Mouse (Mus musculus): ENCODE results near the gene Ascl4. TPM values are rescaled to one million over a fixed set of nuclear protein-coding genes. Genes with fewer than 3 reads are reported as not detected.

The Ascl4 gene
- polyA plus RNA-seq, 1 experiment from 2014 or later = 0.31 TPM

DNA sequence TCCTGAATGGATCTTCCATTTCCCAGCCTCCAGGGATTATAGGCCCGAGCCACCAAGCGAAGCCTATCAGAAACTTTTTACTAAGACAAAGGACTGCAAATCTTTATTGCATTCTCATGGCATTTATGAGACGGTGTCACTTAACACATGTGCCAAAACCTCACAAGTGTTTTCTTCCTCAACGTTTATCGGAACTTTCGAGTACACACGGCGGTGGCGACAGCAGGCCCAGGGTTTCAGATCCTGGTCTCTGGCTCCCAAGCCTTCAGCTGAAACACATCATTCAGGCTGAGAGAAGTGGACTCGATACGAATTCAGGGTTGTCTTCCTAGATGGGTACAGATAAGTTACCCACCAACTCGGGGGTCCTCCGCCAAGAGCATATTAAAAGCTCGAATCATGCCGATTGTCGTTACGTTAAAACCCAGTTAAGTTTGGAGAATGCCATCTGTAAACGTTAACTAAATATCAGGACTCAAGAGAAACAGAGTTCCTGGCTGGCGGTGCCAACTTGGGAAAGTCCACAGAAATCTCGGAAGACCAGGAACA, 29.5 kb downstream of the Ascl4 start:
- peaks cover 7% of the 10 kb centered on the region; the same call in 1 of the 2 replicates for H3K4me1 ChIP-seq (replicated peaks)
- no peaks in the 10 kb centered on the region for H3K9me3 ChIP-seq
- peaks cover 36% of the 10 kb centered on the region for H3K36me3 ChIP-seq
- WGBS = 6% methylated on average over 20 of the region's 20 CpGs
- no peaks in the 10 kb centered on the region for H3K27me3 ChIP-seq (ENCODE audit: insufficient read depth, poor library complexity, severe bottlenecking)
- no peak for DNase-seq (ENCODE audit: low spot score)
- H3K4me3 ChIP-seq = peak overlapping the region; percentile 97
- H3K27ac ChIP-seq = peak overlapping the region; percentile 92

DNA sequence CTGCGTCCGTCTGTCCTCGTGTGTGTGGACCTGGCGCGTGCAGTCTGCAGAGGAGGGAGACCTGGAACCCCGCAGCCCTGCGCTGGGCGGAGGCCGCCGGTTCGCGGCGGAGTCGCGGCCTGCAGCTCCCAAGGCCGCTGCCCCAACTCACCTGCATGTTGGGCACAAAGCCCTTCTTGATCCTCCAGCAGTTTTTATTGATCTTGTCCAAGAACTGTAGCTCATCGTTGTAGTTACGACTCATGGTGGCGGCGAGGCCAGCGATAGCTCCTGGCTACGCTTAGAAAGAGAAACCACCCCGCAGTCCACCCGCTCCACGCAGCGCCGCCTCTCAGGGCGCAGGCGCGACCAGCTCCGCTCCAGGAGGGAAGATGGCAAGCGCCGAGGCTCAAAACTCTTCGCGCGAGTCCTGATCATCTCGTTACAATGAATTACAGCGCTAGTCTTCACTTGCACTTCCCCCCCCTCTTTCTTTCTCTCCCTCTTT, 30.0 kb downstream of the Ascl4 start, which contains the start of gene Rtcb:
TSS of gene Rtcb (minus strand) at position 360 of the 487 bp plus-strand sequence.
- Histone ChIP-seq H3K9me3 (no peaks in the 10 kb centered on the region), H3K27ac (peak within 1 kb of the TSS; percentile 92), H3K27me3 (ENCODE audit: insufficient read depth, poor library complexity, severe bottlenecking) (no peaks in the 10 kb centered on the region), H3K4me3 (peak within 1 kb of the TSS; percentile 97), H3K36me3 (peaks cover 30% of the 10 kb centered on the region), H3K4me1 (replicated peaks) (peaks cover 7% of the 10 kb centered on the region; the same call in 1 of the 2 replicates)
- peak; percentile 95 for DNase-seq (ENCODE audit: low spot score)
- WGBS = under 1% methylated on average over 38 of the region's 38 CpGs

DNA sequence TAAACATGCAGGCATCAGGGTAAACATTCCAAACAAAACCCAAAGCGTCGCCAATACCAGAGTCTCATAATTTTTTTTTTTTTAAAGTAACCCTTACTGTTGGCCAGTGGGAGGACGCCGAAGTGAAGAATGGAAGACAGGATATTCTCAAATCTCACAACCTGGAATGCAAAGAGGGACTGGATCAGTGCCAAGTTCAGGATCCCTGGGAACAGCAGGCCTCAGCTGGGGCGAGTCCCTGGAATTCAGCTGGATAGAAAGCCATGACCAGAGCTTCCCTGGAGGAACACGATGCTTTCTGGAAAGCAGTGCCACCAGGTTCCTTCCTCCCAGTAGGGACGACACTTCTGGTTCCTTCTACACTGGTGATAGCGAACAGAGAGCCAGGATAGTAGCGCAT, 35.4 kb downstream of the Ascl4 start:
- 81% methylated on average over 9 of the region's 9 CpGs for WGBS

DNA sequence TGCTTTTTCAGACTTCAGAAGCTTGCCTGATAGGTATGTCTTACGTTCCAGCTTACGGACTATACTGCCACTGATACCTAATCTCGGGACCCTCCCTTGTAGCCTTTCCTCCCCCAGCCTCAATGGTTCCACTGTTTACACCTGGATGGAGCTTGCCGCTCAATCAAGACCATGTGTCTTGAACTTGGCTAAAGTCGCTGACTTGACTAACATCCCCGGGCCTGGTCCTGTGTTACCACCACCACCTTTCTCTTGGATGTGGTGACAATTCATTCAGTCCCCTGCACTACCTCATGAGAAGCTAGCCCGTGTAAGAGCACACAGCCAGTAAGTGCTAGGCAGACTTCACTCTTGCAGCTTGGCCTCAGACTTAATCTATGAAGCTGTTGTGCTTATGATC, 36.8 kb downstream of the Ascl4 start:
- no peak overlapping the region for H3K4me3 ChIP-seq
- no peak for DNase-seq (ENCODE audit: low spot score)
- no peaks in the 10 kb centered on the region for H3K9me3 ChIP-seq
- no peaks in the 10 kb centered on the region for H3K4me1 ChIP-seq (replicated peaks)
- H3K27ac ChIP-seq = no peak overlapping the region
- H3K36me3 ChIP-seq = no peaks in the 10 kb centered on the region
- peaks cover 4% of the 10 kb centered on the region; the same call in 1 of the 2 replicates for H3K27me3 ChIP-seq (ENCODE audit: insufficient read depth, poor library complexity, severe bottlenecking)
- WGBS = 90% methylated on average over 7 of the region's 7 CpGs

More for the DNA sequence above, 35.4 kb downstream of the Ascl4 start:
- Histone ChIP-seq H3K9me3 (no peaks in the 10 kb centered on the region), H3K4me1 (replicated peaks) (no peaks in the 10 kb centered on the region), H3K4me3 (no peak overlapping the region), H3K27me3 (ENCODE audit: insufficient read depth, poor library complexity, severe bottlenecking) (peaks cover 4% of the 10 kb centered on the region; the same call in 1 of the 2 replicates), H3K36me3 (no peaks in the 10 kb centered on the region), H3K27ac (no peak overlapping the region)
- DNase-seq (ENCODE audit: low spot score) = no peak

DNA sequence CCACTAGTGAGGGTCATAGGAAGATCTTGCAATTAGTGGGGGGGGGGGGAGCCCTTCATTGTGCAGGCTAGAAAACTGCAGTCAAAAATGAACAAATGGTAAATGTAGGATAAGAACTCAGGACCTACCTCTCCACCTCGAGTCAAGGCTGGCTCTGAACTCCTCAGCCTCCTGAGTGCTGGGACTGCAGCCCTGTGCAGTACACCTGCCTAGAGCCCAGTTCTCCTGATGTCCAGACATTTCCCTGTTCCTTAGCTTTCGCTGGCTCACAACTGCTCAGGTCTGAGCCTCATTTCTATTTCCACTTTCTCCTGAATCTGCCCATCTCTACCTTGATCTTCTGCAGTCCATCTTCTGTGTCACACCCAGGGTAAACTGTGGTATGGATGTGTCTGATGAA, 39.0 kb downstream of the Ascl4 start:
- no peak for DNase-seq (ENCODE audit: low spot score)
- H3K27me3 ChIP-seq (ENCODE audit: insufficient read depth, poor library complexity, severe bottlenecking) = peaks cover 4% of the 10 kb centered on the region; the same call in 1 of the 2 replicates
- WGBS = 56% methylated on average over 2 of the region's 2 CpGs
- no peaks in the 10 kb centered on the region for H3K4me1 ChIP-seq (replicated peaks)
- no peak overlapping the region for H3K4me3 ChIP-seq
- no peak overlapping the region for H3K27ac ChIP-seq
- no peaks in the 10 kb centered on the region for H3K36me3 ChIP-seq
- H3K9me3 ChIP-seq = no peaks in the 10 kb centered on the region

DNA sequence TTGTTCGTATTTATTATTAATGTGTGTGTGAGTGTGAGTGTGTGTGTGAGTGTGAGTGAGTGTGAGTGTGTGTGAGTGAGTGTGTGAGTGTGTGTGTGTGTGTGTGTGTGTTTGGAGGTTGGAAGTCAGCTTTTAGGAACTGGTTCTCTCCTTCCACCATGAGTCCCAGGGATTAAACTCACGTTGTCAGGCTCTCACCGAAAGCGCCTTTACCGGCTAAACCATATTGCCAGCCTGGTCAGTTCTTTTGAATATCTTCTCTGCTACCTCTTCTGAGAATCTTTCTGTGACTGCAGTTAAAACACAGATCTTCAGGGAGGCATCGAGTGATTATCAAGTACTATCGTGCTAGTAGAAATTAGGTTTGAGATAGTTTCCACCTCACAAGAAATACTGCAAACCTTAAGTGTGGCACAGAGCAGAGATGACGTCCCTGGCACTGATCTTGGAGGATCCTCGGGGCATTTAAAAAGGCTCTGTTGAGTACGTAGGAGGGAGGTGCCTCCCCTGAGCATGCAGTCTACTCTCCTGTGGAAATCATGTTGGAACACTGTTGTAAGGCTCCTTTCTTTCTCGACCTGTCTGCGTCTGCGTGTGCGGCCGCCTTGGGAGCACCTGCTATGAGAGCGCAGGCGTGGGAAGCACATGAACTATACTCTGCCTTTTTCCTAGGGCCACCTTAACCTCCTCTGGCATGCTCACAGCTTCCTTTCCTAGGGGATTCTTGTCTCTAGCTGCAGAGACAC, 40.1 kb downstream of the Ascl4 start:
- Histone ChIP-seq H3K9me3 (no peaks in the 10 kb centered on the region), H3K36me3 (no peaks in the 10 kb centered on the region), H3K27ac (no peak overlapping the region), H3K27me3 (ENCODE audit: insufficient read depth, poor library complexity, severe bottlenecking) (peaks cover 4% of the 10 kb centered on the region; the same call in 1 of the 2 replicates), H3K4me3 (no peak overlapping the region), H3K4me1 (replicated peaks) (no peaks in the 10 kb centered on the region)
- WGBS = 67% methylated on average over 17 of the region's 17 CpGs
- DNase-seq (ENCODE audit: low spot score) = no peak

DNA sequence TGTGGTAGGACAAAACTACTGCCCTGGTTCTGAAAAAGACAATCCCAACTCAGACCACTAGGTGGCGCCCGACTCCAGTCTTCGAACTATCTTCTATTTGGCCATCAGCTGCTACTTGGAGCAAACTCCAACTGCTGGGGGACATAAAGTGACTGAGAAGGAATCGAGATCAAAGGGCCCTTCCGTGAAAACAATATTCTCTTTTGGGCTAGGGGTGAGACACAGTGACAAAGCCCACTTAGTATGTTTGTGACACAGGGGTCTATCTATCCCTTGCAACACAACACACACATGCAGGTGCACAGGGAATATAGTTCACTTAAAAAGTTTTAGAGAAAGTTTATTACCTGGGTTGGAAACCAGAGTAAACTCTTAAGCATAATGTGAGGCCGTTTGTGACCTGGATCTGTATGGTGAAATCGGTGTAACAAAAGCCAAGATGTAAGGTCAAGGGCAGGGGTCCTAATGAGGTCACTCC, 40.7 kb downstream of the Ascl4 start:
- no peaks in the 10 kb centered on the region for H3K9me3 ChIP-seq
- peak; percentile 83 for DNase-seq (ENCODE audit: low spot score)
- no peak overlapping the region for H3K27ac ChIP-seq
- 12% methylated on average over 7 of the region's 7 CpGs for WGBS
- no peaks in the 10 kb centered on the region for H3K36me3 ChIP-seq
- no peaks in the 10 kb centered on the region for H3K4me1 ChIP-seq (replicated peaks)
- H3K27me3 ChIP-seq (ENCODE audit: insufficient read depth, poor library complexity, severe bottlenecking) = peaks cover 4% of the 10 kb centered on the region; the same call in 1 of the 2 replicates
- no peak overlapping the region for H3K4me3 ChIP-seq

DNA sequence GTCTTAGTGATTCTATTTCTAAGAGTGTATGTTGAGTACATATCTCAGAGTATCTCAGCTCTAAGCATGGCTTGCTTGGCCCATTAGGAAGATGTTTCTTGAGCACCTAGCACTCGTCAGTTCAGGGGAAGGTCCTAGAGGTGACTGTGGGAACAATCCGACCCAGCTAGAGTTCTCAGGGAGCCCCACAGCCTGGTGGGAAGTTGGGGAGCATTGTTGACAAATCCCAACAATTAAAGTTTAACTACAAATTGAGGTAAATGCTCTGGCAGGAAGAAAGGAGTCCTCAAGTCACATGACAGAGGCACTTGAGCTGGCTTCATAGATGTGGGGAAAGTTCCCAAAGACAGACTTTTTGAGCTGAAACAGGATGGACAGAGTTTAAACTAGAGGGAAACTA, 41.2 kb downstream of the Ascl4 start:
- Histone ChIP-seq H3K36me3 (no peaks in the 10 kb centered on the region), H3K27ac (no peak overlapping the region), H3K9me3 (no peaks in the 10 kb centered on the region), H3K27me3 (ENCODE audit: insufficient read depth, poor library complexity, severe bottlenecking) (peaks cover 4% of the 10 kb centered on the region; the same call in 1 of the 2 replicates), H3K4me3 (no peak overlapping the region), H3K4me1 (replicated peaks) (no peaks in the 10 kb centered on the region)
- no peak for DNase-seq (ENCODE audit: low spot score)
- 56% methylated on average over 2 of the region's 2 CpGs for WGBS

DNA sequence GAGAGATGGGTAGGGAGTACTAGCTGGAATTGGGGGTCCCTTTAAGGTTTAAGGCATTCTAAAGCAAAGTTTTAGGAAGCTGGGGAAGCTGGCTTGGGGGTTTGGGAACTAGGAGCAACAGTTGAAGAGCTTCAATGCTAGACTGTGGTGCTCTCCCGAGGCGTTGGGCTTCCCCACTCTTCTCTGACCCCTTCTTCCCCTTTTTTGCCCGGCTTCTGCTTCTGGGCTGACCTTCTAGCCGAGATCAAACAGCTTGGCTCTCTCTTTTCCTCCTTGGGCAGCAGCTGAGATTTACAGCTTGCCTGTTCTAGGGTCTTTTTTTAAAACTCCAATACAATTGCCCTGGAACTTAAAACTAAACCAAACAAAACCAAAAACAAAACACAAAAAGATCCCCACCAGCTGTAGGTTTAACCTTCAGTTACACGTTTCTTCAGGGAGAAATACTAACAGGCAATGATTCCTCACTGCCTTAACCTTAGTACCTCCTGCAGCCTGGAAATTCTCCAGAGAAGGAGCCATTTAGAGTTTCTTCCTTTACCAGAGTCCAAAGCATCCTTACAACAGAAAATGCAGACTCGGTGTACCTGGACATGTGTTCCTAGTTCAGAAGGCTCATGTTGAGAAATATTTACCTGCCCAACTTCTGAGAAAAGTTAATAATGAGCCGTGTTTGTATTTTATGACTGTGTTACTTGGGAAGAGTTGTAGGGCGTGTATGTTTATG, 42.6 kb downstream of the Ascl4 start:
- 63% methylated on average over 8 of the region's 8 CpGs for WGBS
- no peak for DNase-seq (ENCODE audit: low spot score)
- H3K36me3 ChIP-seq = no peaks in the 10 kb centered on the region
- H3K27me3 ChIP-seq (ENCODE audit: insufficient read depth, poor library complexity, severe bottlenecking) = peaks cover 4% of the 10 kb centered on the region; the same call in 1 of the 2 replicates
- no peak overlapping the region for H3K27ac ChIP-seq
- no peak overlapping the region for H3K4me3 ChIP-seq
- H3K9me3 ChIP-seq = no peaks in the 10 kb centered on the region; the same call in 1 of the 2 replicates
- H3K4me1 ChIP-seq (replicated peaks) = no peaks in the 10 kb centered on the region

DNA sequence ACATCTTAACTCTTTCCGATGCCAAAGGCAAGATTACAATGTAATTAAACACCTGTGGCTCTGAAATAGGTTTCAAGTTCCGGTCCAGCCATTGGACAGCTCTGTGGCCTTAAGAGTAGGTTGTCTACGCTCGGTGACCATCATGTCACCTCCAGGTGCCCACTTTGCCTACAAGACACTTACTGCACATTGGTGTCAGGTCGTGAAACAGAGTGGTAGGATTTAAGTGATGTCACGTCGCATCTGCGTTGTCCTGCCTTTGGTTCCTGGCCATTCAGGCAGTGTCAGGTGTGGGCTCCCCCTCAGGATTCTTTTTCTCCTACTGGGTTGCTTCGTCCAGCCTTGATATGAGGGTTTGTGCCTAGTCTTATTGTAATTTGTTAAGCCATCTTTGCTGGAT, 44.3 kb downstream of the Ascl4 start:
- Histone ChIP-seq H3K27ac (no peak overlapping the region), H3K4me1 (replicated peaks) (no peaks in the 10 kb centered on the region), H3K36me3 (no peaks in the 10 kb centered on the region), H3K4me3 (no peak overlapping the region), H3K27me3 (ENCODE audit: insufficient read depth, poor library complexity, severe bottlenecking) (no peaks in the 10 kb centered on the region), H3K9me3 (no peaks in the 10 kb centered on the region; the same call in 1 of the 2 replicates)
- no peak for DNase-seq (ENCODE audit: low spot score)
- WGBS = 90% methylated on average over 9 of the region's 9 CpGs

DNA sequence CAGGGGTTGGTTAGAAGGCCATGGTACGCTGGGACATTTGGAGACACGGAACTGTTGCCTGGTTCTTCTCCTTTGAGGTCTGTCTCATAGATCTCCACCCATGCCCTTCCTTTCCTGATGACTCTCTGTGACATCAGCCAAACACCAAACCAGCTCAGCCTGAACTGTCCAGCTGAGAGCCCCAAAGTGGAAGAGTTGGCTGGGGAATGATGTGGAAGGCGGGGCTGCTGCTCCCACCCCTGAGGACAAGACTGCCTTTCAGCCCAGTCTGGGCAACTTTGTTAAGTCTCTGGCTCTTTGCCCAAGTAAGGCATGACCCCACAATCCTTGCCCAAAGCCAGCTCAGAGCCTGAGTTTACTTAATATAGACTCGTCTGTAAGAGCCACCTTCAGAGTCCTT, 45.4 kb downstream of the Ascl4 start:
- Histone ChIP-seq H3K36me3 (no peaks in the 10 kb centered on the region), H3K9me3 (no peaks in the 10 kb centered on the region; the same call in 1 of the 2 replicates), H3K27me3 (ENCODE audit: insufficient read depth, poor library complexity, severe bottlenecking) (no peaks in the 10 kb centered on the region), H3K4me3 (no peak overlapping the region), H3K27ac (no peak overlapping the region), H3K4me1 (replicated peaks) (no peaks in the 10 kb centered on the region)
- no peak for DNase-seq (ENCODE audit: low spot score)
- WGBS = 86% methylated on average over 4 of the region's 4 CpGs

DNA sequence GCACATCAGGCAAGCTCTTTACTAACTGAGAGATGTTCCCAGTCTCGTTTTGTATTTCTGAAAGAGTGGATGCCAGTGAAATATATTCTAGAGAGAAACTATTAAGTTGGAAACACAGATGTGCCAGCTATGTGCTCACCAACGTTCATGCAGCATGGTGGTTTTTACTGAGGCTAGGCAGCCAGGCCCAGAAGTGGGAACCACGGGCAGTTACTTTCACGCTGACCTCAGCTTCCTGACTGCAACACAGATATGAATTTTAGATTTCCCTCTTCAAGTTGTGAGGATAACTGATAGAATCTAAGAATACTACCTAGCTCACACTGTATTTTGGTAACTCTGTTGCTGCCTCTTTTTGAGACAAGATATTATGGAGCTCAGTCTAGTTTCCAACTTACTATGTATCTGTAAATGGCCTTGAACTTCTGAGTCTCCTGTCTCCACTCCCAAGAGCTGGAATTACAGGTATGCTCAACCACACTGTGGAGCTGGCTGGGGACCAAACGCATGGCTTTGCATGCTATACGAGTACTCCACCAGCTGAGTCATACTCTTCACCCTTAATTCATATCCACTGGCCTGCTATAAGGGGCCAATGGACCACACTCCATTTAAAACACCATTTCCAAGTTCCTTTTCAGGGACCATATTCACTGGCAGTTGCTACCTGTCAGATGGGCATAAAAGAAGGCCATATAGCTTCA, 62.1 kb downstream of the Ascl4 start:
- 83% methylated on average over 6 of the region's 6 CpGs for WGBS
- no peak for DNase-seq (ENCODE audit: low spot score)
- Histone ChIP-seq H3K36me3 (no peaks in the 10 kb centered on the region), H3K4me3 (no peak overlapping the region), H3K4me1 (replicated peaks) (no peaks in the 10 kb centered on the region), H3K27ac (no peak overlapping the region), H3K27me3 (ENCODE audit: insufficient read depth, poor library complexity, severe bottlenecking) (no peaks in the 10 kb centered on the region), H3K9me3 (no peaks in the 10 kb centered on the region)

Measured in hindbrain, embryonic 10.5 days (tissue).